Mouse (Mus musculus): ENCODE measurements around the gene Olfr1173. TPM values are rescaled to one million over a fixed set of nuclear protein-coding genes. Genes with fewer than 3 reads are reported as not detected.

Olfr1173 gene
- not detected in 2 replicates for polyA plus RNA-seq (2015; fragmentation: Nextera tagmentation; extraction: Ambion mirVana)

DNA sequence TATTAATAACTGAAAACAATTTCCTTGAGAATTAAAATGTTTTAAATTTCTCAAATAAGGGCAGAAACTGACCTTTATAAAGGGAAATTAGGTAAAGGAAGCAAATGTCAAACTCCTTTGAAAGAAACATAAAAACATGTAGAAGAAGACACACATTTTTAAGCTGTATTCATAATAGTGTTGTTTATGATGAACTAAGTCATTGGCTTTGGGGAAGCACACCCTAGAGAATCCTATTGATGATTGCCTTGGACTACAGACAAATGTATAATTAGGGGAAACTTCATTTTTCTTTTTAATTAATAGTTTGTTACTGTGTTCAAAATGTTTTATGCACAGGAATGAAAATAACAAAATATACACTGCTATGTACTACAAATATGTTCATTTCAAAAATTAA is at the start of gene Olfr1173:
TSS of gene Olfr1173 (minus strand) at position 101 of the 400 bp plus-strand sequence.
- Histone ChIP-seq H3K9ac (ENCODE audit: low read depth, low read length) (no peak within 1 kb of the TSS), H3K4me3 (ENCODE audit: low read depth, low read length) (no peak within 1 kb of the TSS), H3K27ac (ENCODE audit: low read length) (no peak within 1 kb of the TSS), H3K9me3 (replicated peaks; ENCODE audit: control insufficient read depth, low read length) (no peaks in the 10 kb centered on the region), H3K27me3 (ENCODE audit: control insufficient read depth, insufficient read depth, low read depth, low read length) (no peaks in the 10 kb centered on the region), H3K36me3 (ENCODE audit: control insufficient read depth, insufficient read depth) (no peaks in the 10 kb centered on the region), H3K4me1 (ENCODE audit: control insufficient read depth, low read depth, low read length) (no peaks in the 10 kb centered on the region), H3K4me2 (ENCODE audit: low read depth, low read length) (no peak within 1 kb of the TSS)
- ATAC-seq (ENCODE audit: low read depth), result no peak

DNA sequence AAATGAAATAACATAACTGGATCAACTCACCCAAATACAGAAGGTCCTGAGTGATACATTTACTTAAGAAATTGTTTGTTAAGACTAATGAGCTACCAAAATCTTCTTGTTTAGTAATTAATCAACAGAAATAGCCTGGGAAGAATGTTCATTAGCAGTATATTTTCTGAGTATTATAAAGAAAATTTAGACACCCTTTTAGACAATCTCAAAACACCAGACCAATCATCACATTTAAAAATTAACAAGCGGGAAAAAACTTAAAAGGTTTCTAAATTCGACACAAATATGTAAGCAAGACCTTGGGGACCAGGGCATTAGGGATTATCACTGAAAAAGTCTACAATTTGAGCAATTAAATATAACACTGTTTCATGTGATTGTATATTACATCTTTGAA is 47.4 kb upstream of the Olfr1173 start, which contains the start of gene Olfr1175-ps:
TSS of gene Olfr1175-ps (minus strand) at position 101 of the 400 bp plus-strand sequence.
- no peaks in the 10 kb centered on the region for H3K36me3 ChIP-seq (ENCODE audit: control insufficient read depth, insufficient read depth)
- no peaks in the 10 kb centered on the region for H3K4me1 ChIP-seq (ENCODE audit: control insufficient read depth, low read depth, low read length)
- no peak within 1 kb of the TSS for H3K27ac ChIP-seq (ENCODE audit: low read length)
- no peaks in the 10 kb centered on the region for H3K9me3 ChIP-seq (replicated peaks; ENCODE audit: control insufficient read depth, low read length)
- no peak within 1 kb of the TSS for H3K4me3 ChIP-seq (ENCODE audit: low read depth, low read length)
- ATAC-seq (ENCODE audit: low read depth), result no peak
- 60% methylated on average over 2 of the region's 2 CpGs for whole genome bisulfite sequencing (ENCODE audit: insufficient replicate concordance)
- no peak within 1 kb of the TSS for H3K4me2 ChIP-seq (ENCODE audit: low read depth, low read length)
- no peak within 1 kb of the TSS for H3K9ac ChIP-seq (ENCODE audit: low read depth, low read length)
- no peaks in the 10 kb centered on the region for H3K27me3 ChIP-seq (ENCODE audit: control insufficient read depth, insufficient read depth, low read depth, low read length)

DNA sequence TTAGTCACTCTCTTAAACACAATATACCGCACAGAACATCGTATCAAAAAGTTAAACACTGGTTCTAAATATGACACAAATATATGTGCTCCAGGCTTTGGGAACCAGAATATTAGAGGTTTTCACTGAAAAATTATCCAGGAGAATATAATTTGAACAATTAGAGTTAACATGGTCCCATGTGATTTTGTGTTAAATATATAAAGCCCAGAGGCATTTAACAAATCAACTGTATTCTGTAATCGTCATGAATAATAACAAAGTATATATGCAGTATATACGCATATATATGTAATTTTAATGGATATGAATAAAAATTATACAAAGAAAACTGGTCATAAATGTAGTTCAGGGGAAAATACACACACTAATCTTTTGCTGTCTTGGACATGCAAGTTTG is 35.4 kb upstream of the Olfr1173 start, which contains the start of gene Olfr1174-ps:
TSS of gene Olfr1174-ps (minus strand) at position 101 of the 400 bp plus-strand sequence.
- H3K9ac ChIP-seq (ENCODE audit: low read depth, low read length), result no peak within 1 kb of the TSS

DNA sequence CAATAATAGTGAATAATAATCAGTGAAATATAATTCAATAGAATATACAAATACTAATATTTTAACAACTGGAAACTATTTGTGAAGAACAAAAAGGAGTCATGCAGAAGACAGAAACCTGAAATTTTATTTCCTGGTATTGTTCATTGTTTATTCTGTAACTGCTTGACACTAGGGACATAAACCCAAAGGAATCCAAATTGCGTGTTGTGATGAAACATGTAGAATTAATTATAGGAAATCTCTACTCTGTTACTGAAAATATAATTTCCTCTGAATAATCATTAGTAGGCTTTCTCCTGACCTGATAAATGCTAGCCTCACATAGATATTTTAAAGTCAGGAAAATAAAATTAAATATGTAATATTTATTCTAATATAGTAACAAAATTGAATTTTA is 51.4 kb downstream of the Olfr1173 start, which contains the start of gene Olfr1170:
TSS of gene Olfr1170 (minus strand) at position 101 of the 400 bp plus-strand sequence.
- WGBS (ENCODE audit: insufficient replicate concordance), result 64% methylated on average over 1 of the region's 1 CpGs
- Histone ChIP-seq H3K4me3 (ENCODE audit: low read depth, low read length) (no peak within 1 kb of the TSS), H3K9ac (ENCODE audit: low read depth, low read length) (no peak within 1 kb of the TSS)

More for the DNA sequence above, 35.4 kb upstream of the Olfr1173 start, which contains the start of gene Olfr1174-ps:
- ATAC-seq (ENCODE audit: low read depth), result no peak
- H3K4me2 ChIP-seq (ENCODE audit: low read depth, low read length), result no peak within 1 kb of the TSS
- H3K4me3 ChIP-seq (ENCODE audit: low read depth, low read length), result no peak within 1 kb of the TSS
- H3K4me1 ChIP-seq (ENCODE audit: control insufficient read depth, low read depth, low read length), result no peaks in the 10 kb centered on the region
- H3K9me3 ChIP-seq (replicated peaks; ENCODE audit: control insufficient read depth, low read length), result no peaks in the 10 kb centered on the region
- 73% methylated on average over 4 of the region's 4 CpGs for WGBS (ENCODE audit: insufficient replicate concordance)
- H3K27ac ChIP-seq (ENCODE audit: low read length), result no peak within 1 kb of the TSS
- no peaks in the 10 kb centered on the region for H3K27me3 ChIP-seq (ENCODE audit: control insufficient read depth, insufficient read depth, low read depth, low read length)
- no peaks in the 10 kb centered on the region for H3K36me3 ChIP-seq (ENCODE audit: control insufficient read depth, insufficient read depth)

More for the DNA sequence above, 51.4 kb downstream of the Olfr1173 start, which contains the start of gene Olfr1170:
- Histone ChIP-seq H3K36me3 (ENCODE audit: control insufficient read depth, insufficient read depth) (no peaks in the 10 kb centered on the region), H3K9me3 (replicated peaks; ENCODE audit: control insufficient read depth, low read length) (no peaks in the 10 kb centered on the region), H3K27ac (ENCODE audit: low read length) (no peak within 1 kb of the TSS), H3K4me1 (ENCODE audit: control insufficient read depth, low read depth, low read length) (no peaks in the 10 kb centered on the region), H3K4me2 (ENCODE audit: low read depth, low read length) (no peak within 1 kb of the TSS), H3K27me3 (ENCODE audit: control insufficient read depth, insufficient read depth, low read depth, low read length) (no peaks in the 10 kb centered on the region)
- ATAC-seq (ENCODE audit: low read depth), result no peak

Other genes with a start within 250 kb of the Olfr1173 start
- not detected in 2 replicates for gene Olfr73, start 242.2 kb downstream of the Olfr1173 start, polyA plus RNA-seq (2015; fragmentation: Nextera tagmentation; extraction: Ambion mirVana)
- gene Olfr1162, start 228.7 kb downstream of the Olfr1173 start, polyA plus RNA-seq (2015; fragmentation: Nextera tagmentation; extraction: Ambion mirVana), result not detected in 2 replicates
- not detected in 2 replicates for gene Olfr1163, start 208.0 kb downstream of the Olfr1173 start, polyA plus RNA-seq (2015; fragmentation: Nextera tagmentation; extraction: Ambion mirVana)
- gene Olfr1164, start 185.9 kb downstream of the Olfr1173 start, polyA plus RNA-seq (2015; fragmentation: Nextera tagmentation; extraction: Ambion mirVana), result not detected in 2 replicates
- gene Olfr1166, start 151.6 kb downstream of the Olfr1173 start, polyA plus RNA-seq (2015; fragmentation: Nextera tagmentation; extraction: Ambion mirVana), result not detected in 2 replicates
- not detected in 2 replicates for gene Olfr1167, start 124.7 kb downstream of the Olfr1173 start, polyA plus RNA-seq (2015; fragmentation: Nextera tagmentation; extraction: Ambion mirVana)
- gene Olfr1168, start 98.0 kb downstream of the Olfr1173 start, polyA plus RNA-seq (2015; fragmentation: Nextera tagmentation; extraction: Ambion mirVana), result not detected in 2 replicates
- not detected in 2 replicates for gene Olfr1170, start 51.5 kb downstream of the Olfr1173 start, polyA plus RNA-seq (2015; fragmentation: Nextera tagmentation; extraction: Ambion mirVana)
- not detected in 2 replicates for gene Olfr1174-ps, start 35.3 kb upstream of the Olfr1173 start, polyA plus RNA-seq (2015; fragmentation: Nextera tagmentation; extraction: Ambion mirVana)
- not detected in 2 replicates for gene Olfr1175-ps, start 47.3 kb upstream of the Olfr1173 start, polyA plus RNA-seq (2015; fragmentation: Nextera tagmentation; extraction: Ambion mirVana)
- not detected in 2 replicates for gene Olfr1176, start 56.8 kb upstream of the Olfr1173 start, polyA plus RNA-seq (2015; fragmentation: Nextera tagmentation; extraction: Ambion mirVana)
- not detected in 2 replicates for gene Olfr1177-ps, start 66.6 kb upstream of the Olfr1173 start, polyA plus RNA-seq (2015; fragmentation: Nextera tagmentation; extraction: Ambion mirVana)
- gene Olfr1178, start 107.2 kb upstream of the Olfr1173 start, polyA plus RNA-seq (2015; fragmentation: Nextera tagmentation; extraction: Ambion mirVana), result not detected in 2 replicates
- not detected in 2 replicates for gene Olfr1179, start 126.6 kb upstream of the Olfr1173 start, polyA plus RNA-seq (2015; fragmentation: Nextera tagmentation; extraction: Ambion mirVana)
- not detected in 2 replicates for gene Olfr1180, start 139.3 kb upstream of the Olfr1173 start, polyA plus RNA-seq (2015; fragmentation: Nextera tagmentation; extraction: Ambion mirVana)
- not detected in 2 replicates for gene Olfr1181, start 146.3 kb upstream of the Olfr1173 start, polyA plus RNA-seq (2015; fragmentation: Nextera tagmentation; extraction: Ambion mirVana)
- not detected in 2 replicates for gene Gm13757, start 169.3 kb upstream of the Olfr1173 start, polyA plus RNA-seq (2015; fragmentation: Nextera tagmentation; extraction: Ambion mirVana)
- not detected in 2 replicates for gene Olfr1183, start 175.0 kb upstream of the Olfr1173 start, polyA plus RNA-seq (2015; fragmentation: Nextera tagmentation; extraction: Ambion mirVana)
- not detected in 2 replicates for gene Olfr1184, start 203.7 kb upstream of the Olfr1173 start, polyA plus RNA-seq (2015; fragmentation: Nextera tagmentation; extraction: Ambion mirVana)
- gene Olfr1185-ps1, start 213.4 kb upstream of the Olfr1173 start, polyA plus RNA-seq (2015; fragmentation: Nextera tagmentation; extraction: Ambion mirVana), result not detected in 2 replicates
- not detected in 2 replicates for gene Olfr1186, start 238.7 kb upstream of the Olfr1173 start, polyA plus RNA-seq (2015; fragmentation: Nextera tagmentation; extraction: Ambion mirVana)

Data from liver, embryonic 16.5 days (tissue).